Mouse (Mus musculus) liver, embryonic 14.5 days (tissue): Measurements from ENCODE around the gene Erp27. TPM values are rescaled to one million over a fixed set of nuclear protein-coding genes. Genes with fewer than 3 reads are reported as not detected.

Source experiments
- ATAC-seq: fragments of 200-750 bp; cut with Nextera tagmentation; 2 replicates; pipeline ENCODE4 v1.8.0; 2017; ENCODE audit warnings: moderate number of reproducible peaks, mild to moderate bottlenecking, moderate library complexity; ENCODE audit not compliant: insufficient read depth
- DNase-seq, 3 experiments: peaks; one replicate each; pipeline ENCODE4 v3.0.0-alpha.2; 2012 to 2013; ENCODE audit warnings: low read depth in 3 of 3, low spot score in 3 of 3
- H3K27ac ChIP-seq: fragments of 300-500 bp; sonication (generic); 2 replicates; pipeline ENCODE4 v1.5.1; 2014; ENCODE audit warnings: moderate library complexity, mild to moderate bottlenecking, control low read depth, inconsistent platforms
- H3K27me3 ChIP-seq: fragments of 300-500 bp; sonication (generic); 2 replicates; pipeline ENCODE4 v1.6.1; 2014; ENCODE audit warnings: mild to moderate bottlenecking, low read length, moderate library complexity; ENCODE audit not compliant: control insufficient read depth, insufficient read depth
- H3K36me3 ChIP-seq: fragments of 300-500 bp; sonication (generic); replicated peaks from 2 replicates; pipeline ENCODE4 v1.6.1; 2014; ENCODE audit warnings: low read depth; ENCODE audit not compliant: control insufficient read depth, insufficient read depth
- H3K4me1 ChIP-seq, 2 experiments: fragments of 200-500 bp in 1 of 2; fragments of 300-500 bp in 1 of 2; sonication (generic) in 1 of 2; replicated peaks; 2 replicates each; pipeline ENCODE4 v1.6.1; 2012 to 2014; ENCODE audit warnings: antibody characterized with exemption in 1 of 2, inconsistent platforms in 1 of 2, low read length in 1 of 2; ENCODE audit not compliant: control insufficient read depth in 2 of 2, insufficient read depth in 2 of 2
- H3K4me2 ChIP-seq: fragments of 300-500 bp; sonication (generic); 2 replicates; pipeline ENCODE4 v1.6.1; 2014; ENCODE audit warnings: low read depth, mild to moderate bottlenecking, control low read depth, moderate library complexity
- H3K4me3 ChIP-seq, 2 experiments: fragments of 200-500 bp in 1 of 2; fragments of 300-500 bp in 1 of 2; sonication (generic) in 1 of 2; 2 replicates each; pipeline ENCODE4 v1.5.1; 2012 to 2014; ENCODE audit warnings: low read depth in 2 of 2, low read length in 2 of 2, mild to moderate bottlenecking in 2 of 2, control low read depth in 1 of 2, inconsistent platforms in 1 of 2, moderate library complexity in 1 of 2; ENCODE audit not compliant: insufficient read depth in 1 of 2
- H3K9ac ChIP-seq: fragments of 300-500 bp; sonication (generic); replicated peaks from 2 replicates; pipeline ENCODE4 v1.6.1; 2014; ENCODE audit warnings: mild to moderate bottlenecking, control low read depth, moderate library complexity
- H3K9me3 ChIP-seq: fragments of 300-500 bp; sonication (generic); 2 replicates; pipeline ENCODE4 v1.6.1; 2016; ENCODE audit warnings: low read length, mixed read lengths; ENCODE audit not compliant: control insufficient read depth
- CTCF ChIP-seq: IDR thresholded peaks from 2 replicates; pipeline ENCODE4 v1.5.1; 2016; ENCODE audit warnings: antibody characterized with exemption, low read depth, control low read depth
- EP300 ChIP-seq: IDR thresholded peaks from 2 replicates; pipeline ENCODE4 v1.6.1; 2016; ENCODE audit warnings: antibody characterized with exemption, low read depth
- WGBS: fragments of 180-500 bp; shearing (Covaris S2); extraction: QIAGEN DNeasy Blood & Tissue Kit; methylation state at CpG from one replicate; pipeline ENCODE4 v1.1.7; 2014; ENCODE audit not compliant: insufficient replicate concordance; 5-methylcytosine and 5-hydroxymethylcytosine counted together
- polyA plus RNA-seq, 2 experiments: library from polyadenylated mRNA; depleted of rRNA in 1 of 2; stranded (reverse) in 1 of 2; unstranded in 1 of 2; fragments of >200 nt; fragmentation: Nextera tagmentation in 1 of 2; extraction: Ambion mirVana in 1 of 2; gene quantifications; 2 replicates each; pipeline versions ENCODE4 v1.2.1 to v1.2.3; 2012 to 2014

Erp27 gene
- polyA plus RNA-seq, 2 experiments = 0.08 to 0.09 TPM

- DNase-seq = no peak
These were observed 18.4 kb upstream of the Erp27 start for GRCm38 (mm10) chr6:136940188-136940960.

GRCm38 (mm10) chr6:136939326-136940187, 17.6 kb upstream of the Erp27 start:
- Histone ChIP-seq H3K27me3 (no peaks in the 10 kb centered on the region), H3K4me1 (peaks cover 0 to 43% of the 10 kb centered on the region in 2 experiments; a peak in 3 of 4 replicates), H3K9me3 (no peaks in the 10 kb centered on the region), H3K9ac (no peak overlapping the region), H3K4me3 (peak overlapping the region in 1 of 2 experiments; percentile 16; a peak in 2 of 4 replicates), H3K36me3 (no peaks in the 10 kb centered on the region), H3K27ac (peak overlapping the region; percentile 3), H3K4me2 (peak overlapping the region; percentile 40)
- DNase-seq (peak in 1 of 3 experiments; percentile 50), ATAC-seq (peak; percentile 46; the same call in 1 of the 2 replicates)
- TF ChIP-seq CTCF = no peak
- TF ChIP-seq EP300 = no peak
- WGBS = 10% methylated on average over 14 of the region's 14 CpGs

More at GRCm38 (mm10) chr6:136940188-136940960, 18.4 kb upstream of the Erp27 start:
- WGBS = 25% methylated on average over 11 of the region's 11 CpGs
- no peaks in the 10 kb centered on the region for H3K27me3 ChIP-seq
- H3K27ac ChIP-seq = peak overlapping the region; percentile 56
- H3K4me1 ChIP-seq = peaks cover 0 to 39% of the 10 kb centered on the region in 2 experiments; a peak in 3 of 4 replicates
- H3K9me3 ChIP-seq = no peaks in the 10 kb centered on the region
- H3K36me3 ChIP-seq = no peaks in the 10 kb centered on the region
- H3K4me3 ChIP-seq = peak overlapping the region; percentile 38 to 54
- no peak for TF ChIP-seq EP300
- TF ChIP-seq CTCF = no peak
- peak overlapping the region; percentile 37 for H3K9ac ChIP-seq
- ATAC-seq = no peak
- peak overlapping the region; percentile 40 for H3K4me2 ChIP-seq

GRCm38 (mm10) chr6:136938331-136939126, 16.5 kb upstream of the Erp27 start:
- 0 out of 2 replicates have a peak, but pooled peaks have one; percentile 38 for ATAC-seq
- no peaks in the 10 kb centered on the region for H3K36me3 ChIP-seq
- peak overlapping the region; percentile 6 to 25; a peak in 3 of 4 replicates for H3K4me3 ChIP-seq
- DNase-seq = no peak
- H3K27me3 ChIP-seq = no peaks in the 10 kb centered on the region
- no peak overlapping the region for H3K27ac ChIP-seq
- no peak overlapping the region for H3K9ac ChIP-seq
- WGBS = 31% methylated on average over 18 of the region's 18 CpGs
- H3K4me1 ChIP-seq = peaks cover 0 to 40% of the 10 kb centered on the region in 2 experiments; a peak in 3 of 4 replicates
- no peaks in the 10 kb centered on the region for H3K9me3 ChIP-seq
- H3K4me2 ChIP-seq = peak overlapping the region; percentile 48
- TF ChIP-seq CTCF (no peak), EP300 (no peak)

GRCm38 (mm10) chr6:136937117-136937516, 15.1 kb upstream of the Erp27 start:
- Histone ChIP-seq H3K9ac (no peak overlapping the region), H3K4me3 (no peak overlapping the region), H3K9me3 (no peaks in the 10 kb centered on the region), H3K36me3 (no peaks in the 10 kb centered on the region), H3K4me2 (no peak overlapping the region), H3K27me3 (no peaks in the 10 kb centered on the region), H3K4me1 (peaks cover 0 to 30% of the 10 kb centered on the region in 2 experiments; a peak in 3 of 4 replicates), H3K27ac (no peak overlapping the region)
- DNase-seq = no peak
- ATAC-seq = no peak
- 56% methylated on average over 3 of the region's 3 CpGs for WGBS
- TF ChIP-seq CTCF = no peak
- TF ChIP-seq EP300 = no peak
